Mouse (Mus musculus): ENCODE results near the gene Tmem252.

GRCm38 (mm10) chr19:24703680-24704079, 29.9 kb downstream of the Tmem252 start:
- no peak for TF ChIP-seq CTCF (IDR thresholded peaks at IDR 0.05; ENCODE audit: control insufficient read depth, insufficient read depth, low read length)
- no peak for TF ChIP-seq POLR2A (IDR thresholded peaks at IDR 0.05; ENCODE audit: borderline replicate concordance, control insufficient read depth, low read depth, low read length)
